Mouse (Mus musculus) adrenal gland, postnatal 25 days (tissue): ENCODE measurements at regions not wholly inside any gene's neighbourhood (a gene's known extent, or its start where the extent isn't known, plus 50 kb on each side); places are given as distances from the start of the nearest gene placed in this dataset.

ENCODE experiments used
- DNase-seq: peaks from one replicate; pipeline ENCODE4 v3.0.0; 2021; ENCODE audit warnings: mixed read lengths

DNA sequence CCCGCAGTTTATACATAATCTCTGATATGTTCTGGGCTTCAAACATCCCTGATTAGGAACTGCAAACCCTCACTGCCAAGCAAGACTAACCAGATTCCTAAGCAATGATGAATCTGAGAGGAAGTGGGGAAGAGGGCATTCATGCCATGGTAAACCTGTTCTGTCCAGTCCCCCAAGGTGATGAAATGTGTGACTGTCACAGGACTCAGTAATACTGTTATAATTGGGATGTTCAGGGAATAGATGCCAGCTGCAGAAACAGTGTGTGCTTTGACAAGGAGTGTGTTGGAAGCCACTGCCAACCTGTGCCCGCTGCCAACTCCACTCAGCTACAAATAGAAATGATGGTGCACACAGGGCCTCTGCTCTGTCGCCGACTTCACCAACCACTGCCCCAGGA, 466.0 kb downstream of the Efna5 start:
- peak; percentile 7 for DNase-seq

- DNase-seq = peak; percentile 41
Measured at GRCm38 (mm10) chr17:62412666-62413180, 468.4 kb downstream of the Efna5 start.

- DNase-seq = no peak
Measured at GRCm38 (mm10) chr17:62403739-62404138, 477.4 kb downstream of the Efna5 start.

- no peak for DNase-seq
Measured at GRCm38 (mm10) chr17:62393355-62394006, 487.6 kb downstream of the Efna5 start.

GRCm38 (mm10) chr17:62384053-62384452, 497.1 kb downstream of the Efna5 start:
- no peak for DNase-seq

DNA sequence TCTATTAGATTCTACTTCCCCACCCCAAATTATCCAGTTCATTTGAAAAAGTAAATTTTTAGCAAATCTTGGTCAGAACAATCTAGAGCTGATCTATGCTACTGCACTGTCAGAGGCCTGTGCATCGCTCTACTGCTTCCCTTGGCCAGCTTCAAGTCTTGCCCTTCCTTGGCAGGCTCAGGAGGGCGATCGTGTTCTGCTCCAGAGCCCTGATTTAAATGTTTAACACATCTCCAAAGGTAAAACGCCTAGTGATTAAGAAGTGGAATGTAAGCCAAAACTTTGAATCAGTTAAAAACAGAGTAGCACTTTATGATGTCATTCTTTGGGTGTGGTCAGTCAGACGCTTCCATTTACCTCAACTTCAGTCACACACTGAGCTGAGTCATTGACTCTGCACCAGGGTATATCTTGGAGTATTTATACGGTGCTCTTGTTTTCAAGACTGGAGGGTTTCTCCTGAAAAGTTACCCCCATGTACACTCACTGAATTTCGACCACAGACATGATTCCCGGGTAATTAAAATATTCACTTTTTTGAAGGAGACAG, 502.2 kb downstream of the Efna5 start:
- DNase-seq = no peak

GRCm38 (mm10) chr17:62369100-62369499, 512.0 kb downstream of the Efna5 start:
- DNase-seq = no peak

GRCm38 (mm10) chr17:62367937-62368336, 513.2 kb downstream of the Efna5 start:
- DNase-seq = no peak

GRCm38 (mm10) chr17:62358323-62358722, 522.8 kb downstream of the Efna5 start:
- DNase-seq = no peak

- no peak for DNase-seq
Measured at GRCm38 (mm10) chr17:62337890-62338557, 543.1 kb downstream of the Efna5 start.

GRCm38 (mm10) chr17:62330226-62330625, 550.9 kb downstream of the Efna5 start:
- DNase-seq = no peak

GRCm38 (mm10) chr17:62326844-62327243, 554.3 kb downstream of the Efna5 start:
- no peak for DNase-seq

DNA sequence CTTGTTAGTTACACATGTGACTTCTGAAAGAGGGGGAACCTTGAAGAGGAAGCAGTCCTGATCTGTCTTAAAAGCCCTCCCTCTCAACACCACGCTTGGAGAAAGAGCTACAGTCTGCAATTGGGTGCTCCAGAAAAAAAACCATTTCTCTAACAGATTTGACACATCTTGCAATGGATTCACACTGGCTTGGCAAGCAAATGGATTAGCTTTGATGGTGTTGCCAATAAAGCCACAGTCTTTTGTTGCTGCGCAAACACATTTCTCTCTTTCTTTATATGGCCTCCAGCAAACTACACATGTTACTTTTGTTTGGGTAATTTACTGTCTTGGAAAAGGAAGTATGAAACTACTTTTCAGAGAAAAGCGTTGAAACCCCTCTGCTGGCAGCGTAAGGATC, 562.1 kb downstream of the Efna5 start:
- no peak for DNase-seq

DNA sequence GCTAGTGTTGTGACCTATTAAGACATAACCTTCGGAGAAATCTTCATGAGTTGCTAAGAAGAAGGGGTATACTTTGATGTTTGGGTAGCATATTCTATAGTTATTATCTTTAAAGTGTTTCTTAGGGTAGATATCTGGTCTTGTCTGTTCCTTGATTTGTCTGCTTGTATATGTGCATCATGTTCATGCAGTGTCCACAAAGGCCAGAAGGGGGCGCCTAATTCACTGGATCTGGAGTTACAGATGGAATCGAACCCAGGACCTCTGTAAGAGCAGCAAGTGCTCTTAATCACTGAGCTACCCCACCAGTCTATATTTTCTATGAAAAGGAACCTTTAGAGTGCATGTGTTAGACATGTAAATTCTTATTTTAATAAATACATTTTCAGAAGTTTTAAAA, 571.1 kb downstream of the Efna5 start:
- DNase-seq = peak; percentile 7

DNA sequence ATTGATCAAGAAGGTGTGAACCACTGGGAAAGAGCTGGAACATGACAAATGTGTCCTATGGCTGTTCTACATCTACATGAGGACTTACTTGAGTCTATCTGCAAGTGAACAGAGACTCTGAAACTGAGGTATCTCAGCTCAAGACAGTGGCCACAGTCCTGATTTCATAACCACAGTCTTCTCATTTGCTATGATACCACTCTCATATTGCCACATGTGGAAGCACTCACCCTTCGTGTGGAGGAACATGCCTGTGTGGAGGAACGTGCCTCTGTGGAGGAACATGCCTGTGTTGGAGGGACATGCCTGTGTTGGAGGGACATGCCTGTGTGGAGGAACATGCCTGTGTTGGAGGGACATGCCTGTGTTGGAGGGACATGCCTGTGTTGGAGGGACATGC, 574.0 kb downstream of the Efna5 start:
- no peak for DNase-seq

GRCm38 (mm10) chr17:62306524-62306923, 574.6 kb downstream of the Efna5 start:
- no peak for DNase-seq

DNA sequence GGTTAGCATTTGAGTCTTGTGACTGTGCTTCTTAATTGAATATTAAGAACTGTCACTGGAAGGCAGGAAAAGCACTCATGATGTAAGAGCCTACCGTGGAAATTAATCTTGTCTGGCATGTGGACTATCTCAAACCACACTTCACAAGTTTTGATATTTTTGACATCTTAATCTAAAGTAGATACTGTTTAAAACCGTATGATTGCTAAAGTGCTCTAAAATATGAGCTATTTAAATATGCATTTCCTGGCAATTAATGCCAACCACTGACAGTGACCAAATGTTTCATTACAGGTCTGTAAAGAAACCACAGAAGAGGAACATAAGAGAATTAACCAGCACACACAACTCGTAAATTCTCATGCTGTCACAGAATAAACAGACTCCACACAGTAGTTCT, 576.0 kb downstream of the Efna5 start:
- DNase-seq = no peak

- DNase-seq = no peak
Measured at GRCm38 (mm10) chr17:62304073-62304472, 577.0 kb downstream of the Efna5 start.

GRCm38 (mm10) chr17:62299875-62300274, 581.2 kb downstream of the Efna5 start:
- DNase-seq = no peak

GRCm38 (mm10) chr17:62297393-62298060, 583.6 kb downstream of the Efna5 start:
- DNase-seq = no peak

GRCm38 (mm10) chr17:62295412-62295811, 585.7 kb downstream of the Efna5 start:
- no peak for DNase-seq

GRCm38 (mm10) chr17:62292703-62293102, 588.4 kb downstream of the Efna5 start:
- DNase-seq = no peak

DNA sequence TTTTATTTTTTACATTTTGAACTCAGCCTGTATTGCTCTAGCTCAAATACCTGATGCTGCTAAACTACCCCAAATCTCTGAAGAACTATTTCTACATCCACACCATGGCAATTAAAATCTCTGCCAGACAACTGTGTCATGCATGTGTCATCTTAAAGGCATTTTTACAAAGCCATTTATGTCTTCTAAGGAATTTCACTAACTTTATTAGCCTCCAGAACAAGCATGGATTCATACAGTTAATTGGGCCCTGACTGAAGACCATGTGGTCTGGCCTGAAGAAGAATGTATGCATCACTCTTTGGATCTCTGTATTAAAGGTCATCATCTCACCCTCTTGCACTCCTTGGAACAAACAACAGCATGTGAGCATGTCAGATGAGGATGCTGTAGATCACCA, 593.5 kb downstream of the Efna5 start:
- no peak for DNase-seq
